Mouse (Mus musculus) embryonic fibroblast, embryonic 13.5 days (primary cell): ENCODE results near the gene BC049715. TPM values are rescaled to one million over a fixed set of nuclear protein-coding genes. Genes with fewer than 3 reads are reported as not detected.

Source experiments
- H3K27ac ChIP-seq: 2 replicates; pipeline ENCODE4 v1.5.1; 2012; ENCODE audit warnings: low read length, control low read depth, inconsistent platforms; ENCODE audit not compliant: insufficient read depth
- H3K4me1 ChIP-seq: 2 replicates; pipeline ENCODE4 v1.6.1; 2011; ENCODE audit warnings: low read length; ENCODE audit not compliant: control insufficient read depth, insufficient read depth
- H3K4me3 ChIP-seq: 2 replicates; pipeline ENCODE4 v1.5.1; 2011; ENCODE audit warnings: mild to moderate bottlenecking, control low read depth, low read length; ENCODE audit not compliant: insufficient read depth
- CTCF ChIP-seq: IDR thresholded peaks from 2 replicates; pipeline ENCODE4 v1.5.1; 2011; ENCODE audit warnings: mild to moderate bottlenecking, control low read depth, low read length, moderate library complexity, borderline replicate concordance; ENCODE audit not compliant: insufficient read depth
- POLR2A ChIP-seq: IDR thresholded peaks from 2 replicates; pipeline ENCODE4 v1.6.1; 2011; ENCODE audit warnings: low read depth, mild to moderate bottlenecking, control low read depth, low read length, moderate library complexity
- polyA plus RNA-seq: library from polyadenylated mRNA; stranded (reverse); fragments of >200 nt; gene quantifications from 2 replicates; pipeline ENCODE4 v1.2.4, GENCODE M21; 2011; ENCODE audit warnings: low read depth; ENCODE audit not compliant: missing spikeins, insufficient read length

Gene BC049715
- polyA plus RNA-seq, 1 experiment, result 0.63 TPM

GRCm38 (mm10) chr6:136808631-136809046 lies 18.8 kb upstream of the BC049715 start:
- no peak for TF ChIP-seq CTCF
- TF ChIP-seq POLR2A, result no peak
- peak overlapping the region; percentile 97 for H3K4me3 ChIP-seq
- no peaks in the 10 kb centered on the region; the same call in 1 of the 2 replicates for H3K4me1 ChIP-seq
- H3K27ac ChIP-seq, result peak overlapping the region; percentile 79

- H3K4me1 ChIP-seq, result no peaks in the 10 kb centered on the region; the same call in none of the 2 replicates
- peak overlapping the region; percentile 97 for H3K4me3 ChIP-seq
- TF ChIP-seq POLR2A (no peak; the same call in 1 of the 2 replicates), CTCF (no peak)
- peak overlapping the region; percentile 79 for H3K27ac ChIP-seq
Measured at GRCm38 (mm10) chr6:136809077-136809476, 18.3 kb upstream of the BC049715 start.

GRCm38 (mm10) chr6:136809673-136810072 lies 17.8 kb upstream of the BC049715 start:
- TF ChIP-seq CTCF, result no peak
- TF ChIP-seq POLR2A, result no peak
- H3K4me3 ChIP-seq, result peak overlapping the region; percentile 97
- H3K27ac ChIP-seq, result no peak overlapping the region
- H3K4me1 ChIP-seq, result no peaks in the 10 kb centered on the region; the same call in none of the 2 replicates

GRCm38 (mm10) chr6:136811196-136811595 lies 16.2 kb upstream of the BC049715 start:
- TF ChIP-seq POLR2A (no peak; the same call in 1 of the 2 replicates), CTCF (no peak)
- Histone ChIP-seq H3K4me1 (no peaks in the 10 kb centered on the region; the same call in none of the 2 replicates), H3K27ac (no peak overlapping the region), H3K4me3 (no peak overlapping the region)

GRCm38 (mm10) chr6:136813117-136813516 lies 14.3 kb upstream of the BC049715 start:
- TF ChIP-seq CTCF (no peak), POLR2A (peak; percentile 21; the same call in 1 of the 2 replicates)

GRCm38 (mm10) chr6:136815381-136815780 lies 12.0 kb upstream of the BC049715 start:
- no peak overlapping the region for H3K27ac ChIP-seq
- H3K4me1 ChIP-seq, result no peaks in the 10 kb centered on the region; the same call in 1 of the 2 replicates
- no peak overlapping the region for H3K4me3 ChIP-seq
- TF ChIP-seq CTCF (no peak), POLR2A (no peak)

More at GRCm38 (mm10) chr6:136813117-136813516, 14.3 kb upstream of the BC049715 start:
- Histone ChIP-seq H3K4me1 (no peaks in the 10 kb centered on the region; the same call in none of the 2 replicates), H3K4me3 (no peak overlapping the region), H3K27ac (no peak overlapping the region)

GRCm38 (mm10) chr6:136816826-136817225 lies 10.6 kb upstream of the BC049715 start:
- Histone ChIP-seq H3K4me3 (no peak overlapping the region), H3K4me1 (no peaks in the 10 kb centered on the region; the same call in 1 of the 2 replicates), H3K27ac (no peak overlapping the region)
- no peak for TF ChIP-seq CTCF
- no peak for TF ChIP-seq POLR2A

- TF ChIP-seq POLR2A (no peak), CTCF (no peak)
- Histone ChIP-seq H3K4me3 (no peak overlapping the region), H3K4me1 (no peaks in the 10 kb centered on the region; the same call in 1 of the 2 replicates)
Measured at GRCm38 (mm10) chr6:136817549-136817948, 9.9 kb upstream of the BC049715 start.

GRCm38 (mm10) chr6:136820381-136820780 lies 7.0 kb upstream of the BC049715 start:
- H3K27ac ChIP-seq, result no peak overlapping the region
- TF ChIP-seq POLR2A (no peak), CTCF (no peak)
- no peaks in the 10 kb centered on the region for H3K4me1 ChIP-seq
- no peak overlapping the region for H3K4me3 ChIP-seq

More at GRCm38 (mm10) chr6:136817549-136817948, 9.9 kb upstream of the BC049715 start:
- no peak overlapping the region for H3K27ac ChIP-seq

- TF ChIP-seq CTCF, result no peak
- no peak for TF ChIP-seq POLR2A
- H3K4me1 ChIP-seq, result no peaks in the 10 kb centered on the region
- no peak overlapping the region for H3K4me3 ChIP-seq
- H3K27ac ChIP-seq, result no peak overlapping the region
Measured at GRCm38 (mm10) chr6:136821086-136821485, 6.3 kb upstream of the BC049715 start.
